Mouse (Mus musculus) ES-E14 (cell line): ENCODE measurements at regions not wholly inside any gene's neighbourhood (a gene's known extent, or its start where the extent isn't known, plus 50 kb on each side); places are given as distances from the start of the nearest gene placed in this dataset.

Experiments
- DNase-seq: peaks from one replicate; pipeline ENCODE4 v3.0.0-alpha.2; 2013; ENCODE audit warnings: low read depth, low spot score
- H3K27ac ChIP-seq: 2 replicates; pipeline ENCODE4 v1.5.1; 2012; ENCODE audit warnings: low read depth, mild to moderate bottlenecking, low read length, moderate library complexity, mixed read lengths; ENCODE audit not compliant: poor library complexity, insufficient read depth, severe bottlenecking
- H3K36me3 ChIP-seq: 2 replicates; pipeline ENCODE4 v1.6.1; 2012; ENCODE audit warnings: mild to moderate bottlenecking, low read length, moderate library complexity, mixed read lengths; ENCODE audit not compliant: control insufficient read depth, poor library complexity, insufficient read depth, severe bottlenecking
- H3K4me1 ChIP-seq, 2 experiments: fragments of 150-350 bp in 1 of 2; sonication (generic) in 1 of 2; 2 replicates each; pipeline ENCODE4 v1.6.1; 2012; ENCODE audit warnings: low read length in 2 of 2, mild to moderate bottlenecking in 1 of 2, mixed read lengths in 1 of 2; ENCODE audit not compliant: control insufficient read depth in 2 of 2, insufficient read depth in 2 of 2, poor library complexity in 1 of 2
- H3K4me3 ChIP-seq, 2 experiments: fragments of 150-350 bp in 1 of 2; sonication (generic) in 1 of 2; 2 replicates each; pipeline ENCODE4 v1.5.1; 2012; ENCODE audit warnings: low read length in 2 of 2, low read depth in 1 of 2, mild to moderate bottlenecking in 1 of 2, mixed read lengths in 1 of 2; ENCODE audit not compliant: insufficient read depth in 1 of 2, poor library complexity in 1 of 2, severe bottlenecking in 1 of 2
- H3K9ac ChIP-seq: 2 replicates; pipeline ENCODE4 v1.6.1; 2012; ENCODE audit warnings: low read depth, mild to moderate bottlenecking, low read length, mixed read lengths; ENCODE audit not compliant: poor library complexity, insufficient read depth, severe bottlenecking
- H3K9me3 ChIP-seq: fragments of 150-350 bp; sonication (generic); 2 replicates; pipeline ENCODE4 v1.6.1; 2012; ENCODE audit warnings: low read depth, mild to moderate bottlenecking, low read length; ENCODE audit not compliant: control insufficient read depth, insufficient read depth
- CHD2 ChIP-seq: IDR thresholded peaks from 2 replicates; pipeline ENCODE4 v1.6.1; 2014; ENCODE audit warnings: mild to moderate bottlenecking, low read depth, low read length, inconsistent platforms
- HCFC1 ChIP-seq: IDR thresholded peaks from 2 replicates; pipeline ENCODE4 v1.6.1; 2012; ENCODE audit warnings: low read length, inconsistent platforms, borderline replicate concordance; ENCODE audit not compliant: insufficient read depth
- MAFK ChIP-seq: IDR thresholded peaks from 2 replicates; pipeline ENCODE4 v1.6.1; 2014; ENCODE audit warnings: mild to moderate bottlenecking, low read depth, low read length, inconsistent platforms; ENCODE audit not compliant: insufficient read depth
- ZC3H11A ChIP-seq: IDR thresholded peaks from 2 replicates; pipeline ENCODE4 v1.6.1; 2012; ENCODE audit warnings: low read depth, mild to moderate bottlenecking, inconsistent platforms, low read length, borderline replicate concordance
- ZNF384 ChIP-seq: IDR thresholded peaks from 2 replicates; pipeline ENCODE4 v1.6.1; 2012; ENCODE audit warnings: low read depth, low read length, inconsistent platforms
- in situ Hi-C, 2 experiments: fragments of 600-800 bp; cut with MboI; formaldehyde crosslinking; loops; one replicate each; pipeline ENCODE4 v1.15.1; 2025; ENCODE audit warnings: low sequenced_read_pairs in 2 of 2, inconsistent platforms in 1 of 2; ENCODE audit not compliant: unreplicated experiment in 2 of 2

DNA sequence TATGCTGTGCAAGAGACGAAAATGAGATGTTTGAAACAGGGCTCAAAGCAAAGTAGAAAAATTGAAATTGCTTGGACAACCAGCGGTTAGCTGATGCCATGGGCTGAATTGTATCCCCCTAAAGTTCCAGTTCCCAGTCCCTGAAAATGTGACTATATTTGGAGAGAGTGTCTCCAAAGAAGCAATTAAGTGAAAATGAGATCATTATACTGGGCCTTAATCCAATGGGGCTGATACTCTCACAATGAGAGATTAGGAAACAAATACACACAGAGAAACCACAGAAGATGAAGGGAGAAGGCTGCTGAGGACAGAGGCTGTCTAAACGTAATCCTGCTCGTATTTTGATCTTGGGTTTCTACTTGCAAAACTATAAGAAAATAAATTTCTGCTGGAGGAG is 402.1 kb upstream of the Id4 start:
- Histone ChIP-seq H3K9ac (no peak overlapping the region), H3K27ac (no peak overlapping the region), H3K4me3 (no peak overlapping the region), H3K36me3 (no peaks in the 10 kb centered on the region), H3K4me1 (peaks cover 6 to 21% of the 10 kb centered on the region in 2 experiments; a peak in 3 of 4 replicates), H3K9me3 (no peaks in the 10 kb centered on the region)
- DNase-seq, result no peak
- in situ Hi-C loops, result no loop called here
- TF ChIP-seq MAFK, result no peak
- TF ChIP-seq CHD2, result no peak
- TF ChIP-seq HCFC1, result no peak
- no peak for TF ChIP-seq ZNF384
- no peak for TF ChIP-seq ZC3H11A

DNA sequence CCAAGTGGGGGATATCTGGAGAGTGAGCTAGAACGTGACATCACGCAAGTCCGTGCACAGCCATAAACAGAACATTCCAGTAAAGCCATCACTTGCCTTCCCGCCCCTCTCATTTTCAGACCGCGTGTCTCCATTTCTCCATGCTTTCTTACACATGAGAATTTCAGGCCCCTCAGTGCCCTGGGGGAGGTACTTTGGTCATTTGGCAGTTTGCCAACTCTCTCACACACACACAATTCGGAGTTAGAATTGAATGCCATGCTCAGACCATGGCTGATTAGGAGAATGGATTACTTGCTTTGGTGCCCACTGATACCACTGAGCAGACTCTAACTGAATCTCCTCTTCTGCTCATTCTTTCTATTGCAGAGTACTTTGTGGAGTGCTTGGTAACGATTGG is 400.7 kb upstream of the Id4 start:
- Histone ChIP-seq H3K4me1 (peaks cover 2 to 16% of the 10 kb centered on the region in 2 experiments; a peak in 3 of 4 replicates), H3K4me3 (no peak overlapping the region), H3K27ac (no peak overlapping the region), H3K9ac (no peak overlapping the region), H3K36me3 (no peaks in the 10 kb centered on the region), H3K9me3 (no peaks in the 10 kb centered on the region)
- TF ChIP-seq MAFK, result no peak
- TF ChIP-seq HCFC1, result no peak
- TF ChIP-seq ZNF384, result no peak
- TF ChIP-seq CHD2, result no peak
- TF ChIP-seq ZC3H11A, result no peak
- no peak for DNase-seq
- in situ Hi-C loops, result no loop called here

DNA sequence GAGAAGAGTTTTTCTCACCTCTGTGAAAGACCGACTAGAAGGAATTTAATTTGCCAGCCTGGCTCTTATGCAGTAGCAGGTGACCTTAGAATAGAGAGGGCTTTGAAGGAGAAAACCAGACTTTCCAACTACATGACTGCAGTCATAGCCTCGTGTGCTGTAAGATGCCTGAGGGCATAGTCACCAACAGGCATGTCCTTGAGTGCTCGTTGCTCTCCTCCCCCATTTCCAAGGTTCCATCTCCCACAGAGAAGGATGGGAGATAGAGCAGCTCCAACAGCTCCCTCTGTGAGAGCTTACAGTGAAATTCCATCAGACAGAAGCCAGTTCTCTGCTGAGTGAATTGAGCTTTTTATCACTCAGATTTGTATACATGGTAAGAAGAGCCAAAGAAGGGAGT is 398.1 kb upstream of the Id4 start:
- no peak overlapping the region for H3K4me3 ChIP-seq
- no peak overlapping the region for H3K9ac ChIP-seq
- in situ Hi-C loops, result no loop called here
- H3K36me3 ChIP-seq, result no peaks in the 10 kb centered on the region
- H3K9me3 ChIP-seq, result no peaks in the 10 kb centered on the region
- TF ChIP-seq HCFC1, result no peak
- H3K4me1 ChIP-seq, result peaks cover 0 to 2% of the 10 kb centered on the region in 2 experiments; a peak in 1 of 4 replicates
- no peak overlapping the region for H3K27ac ChIP-seq
- no peak for DNase-seq

DNA sequence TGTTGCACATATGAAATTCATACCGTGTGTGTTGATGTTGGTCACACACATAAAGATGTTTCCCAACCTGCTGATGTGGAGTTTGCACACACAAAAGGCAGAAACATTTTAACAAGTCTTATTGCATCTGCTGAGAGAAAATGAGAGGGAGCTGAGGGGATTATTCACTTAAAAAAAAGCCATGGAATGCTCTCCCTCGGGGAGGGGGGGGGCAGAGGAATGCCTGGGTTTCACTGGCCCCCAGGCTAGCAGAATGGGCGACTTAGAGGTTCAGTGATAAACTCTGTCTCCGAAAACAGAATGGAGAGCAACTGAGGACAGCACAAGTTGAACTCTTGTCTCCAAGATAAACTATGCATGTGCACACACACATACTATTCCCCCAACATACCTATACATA is 392.4 kb upstream of the Id4 start:
- Histone ChIP-seq H3K4me1 (peaks cover 0 to 2% of the 10 kb centered on the region in 2 experiments; a peak in 1 of 4 replicates), H3K27ac (no peak overlapping the region), H3K36me3 (no peaks in the 10 kb centered on the region), H3K9ac (no peak overlapping the region), H3K9me3 (no peaks in the 10 kb centered on the region), H3K4me3 (no peak overlapping the region)
- DNase-seq, result no peak
- TF ChIP-seq MAFK, result no peak
- no peak for TF ChIP-seq HCFC1
- TF ChIP-seq ZC3H11A, result no peak
- TF ChIP-seq CHD2, result no peak
- no peak for TF ChIP-seq ZNF384
- in situ Hi-C loops, result no loop called here
